Mouse (Mus musculus) kidney, postnatal 0 days (tissue): ENCODE data around the gene Cgn. TPM values are rescaled to one million over a fixed set of nuclear protein-coding genes. Genes with fewer than 3 reads are reported as not detected.
A peak's percentile ranks its signal among the peaks of the same experiment; 100 is the strongest.

Experiments
- ATAC-seq: fragments of 200-750 bp; cut with Nextera tagmentation; replicated peaks from 2 replicates; pipeline ENCODE4 v1.8.0; 2017; ENCODE audit warnings: low read depth, moderate number of reproducible peaks, moderate TSS enrichment, moderate library complexity; ENCODE audit not compliant: low FRiP score
- DNase-seq: peaks from one replicate; pipeline ENCODE4 v3.0.0-alpha.2; 2016; ENCODE audit warnings: low spot score
- H3K27ac ChIP-seq: fragments of 300-500 bp; sonication (generic); 2 replicates; pipeline ENCODE4 v1.5.1; 2014; ENCODE audit warnings: mild to moderate bottlenecking
- H3K27me3 ChIP-seq: fragments of 300-500 bp; sonication (generic); 2 replicates; pipeline ENCODE4 v1.6.1; 2014; ENCODE audit warnings: low read length, mixed read lengths; ENCODE audit not compliant: insufficient read depth
- H3K36me3 ChIP-seq: fragments of 300-500 bp; sonication (generic); 2 replicates; pipeline ENCODE4 v1.6.1; 2014; ENCODE audit warnings: low read length, mixed read lengths; ENCODE audit not compliant: insufficient read depth
- H3K4me1 ChIP-seq: fragments of 300-500 bp; sonication (generic); replicated peaks from 2 replicates; pipeline ENCODE4 v1.6.1; 2014; ENCODE audit warnings: antibody characterized with exemption, low read length, mixed read lengths; ENCODE audit not compliant: insufficient read depth
- H3K4me2 ChIP-seq: fragments of 300-500 bp; sonication (generic); 2 replicates; pipeline ENCODE4 v1.6.1; 2014; ENCODE audit warnings: mild to moderate bottlenecking, low read length, moderate library complexity, mixed read lengths
- H3K4me3 ChIP-seq: fragments of 300-500 bp; sonication (generic); replicated peaks from 2 replicates; pipeline ENCODE4 v1.5.1; 2014; ENCODE audit warnings: low read depth, low read length
- H3K9ac ChIP-seq: fragments of 300-500 bp; sonication (generic); 2 replicates; pipeline ENCODE4 v1.6.1; 2014; ENCODE audit warnings: low read depth, low read length
- H3K9me3 ChIP-seq: fragments of 300-500 bp; sonication (generic); replicated peaks from 2 replicates; pipeline ENCODE4 v1.6.1; 2016; ENCODE audit warnings: low read length, inconsistent platforms, mixed read lengths
- CTCF ChIP-seq: IDR thresholded peaks from 2 replicates; pipeline ENCODE4 v1.5.1; 2016; ENCODE audit warnings: antibody characterized with exemption, low read depth, mild to moderate bottlenecking, moderate library complexity
- WGBS: fragments of 180-500 bp; shearing (Covaris S2); extraction: QIAGEN DNeasy Blood & Tissue Kit; methylation state at CpG from one replicate; pipeline ENCODE4 v1.1.7; 2014; 5-methylcytosine and 5-hydroxymethylcytosine counted together
- polyA plus RNA-seq: library from polyadenylated mRNA; unstranded; fragments of >200 nt; fragmentation: Nextera tagmentation; extraction: Ambion mirVana; gene quantifications from 2 replicates; pipeline ENCODE4 v1.2.1, GENCODE M21; 2015

Cgn gene
- polyA plus RNA-seq, 1 experiment from 2014 or later, result 15.7 TPM

DNA sequence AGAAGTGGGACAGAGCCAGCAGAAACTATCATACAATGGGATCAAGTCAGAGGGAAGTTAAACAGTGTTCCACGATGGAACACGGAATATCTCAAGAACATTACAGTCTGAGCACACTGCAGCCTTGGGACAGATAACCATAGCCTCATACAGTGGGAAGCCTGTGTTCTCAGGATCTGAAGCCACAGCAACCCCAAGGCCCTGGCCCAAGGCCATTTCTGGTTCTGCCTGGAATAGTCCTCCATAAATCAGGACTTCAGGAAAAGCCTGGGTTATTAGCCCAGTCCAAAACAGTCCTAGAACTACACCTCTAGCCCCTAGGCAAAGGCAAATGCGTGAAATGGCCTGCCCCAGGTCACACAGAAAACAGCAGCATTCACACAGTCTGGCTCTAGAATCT, 27.4 kb upstream of the Cgn start:
- ATAC-seq, result no peak
- 68% methylated on average over 3 of the region's 3 CpGs for WGBS
- no peaks in the 10 kb centered on the region for H3K9me3 ChIP-seq
- H3K4me1 ChIP-seq, result no peaks in the 10 kb centered on the region
- H3K27me3 ChIP-seq, result no peaks in the 10 kb centered on the region
- no peak overlapping the region for H3K4me2 ChIP-seq
- no peaks in the 10 kb centered on the region for H3K36me3 ChIP-seq
- no peak overlapping the region for H3K9ac ChIP-seq
- no peak for DNase-seq
- no peak overlapping the region for H3K27ac ChIP-seq
- no peak overlapping the region for H3K4me3 ChIP-seq
- TF ChIP-seq CTCF, result no peak

DNA sequence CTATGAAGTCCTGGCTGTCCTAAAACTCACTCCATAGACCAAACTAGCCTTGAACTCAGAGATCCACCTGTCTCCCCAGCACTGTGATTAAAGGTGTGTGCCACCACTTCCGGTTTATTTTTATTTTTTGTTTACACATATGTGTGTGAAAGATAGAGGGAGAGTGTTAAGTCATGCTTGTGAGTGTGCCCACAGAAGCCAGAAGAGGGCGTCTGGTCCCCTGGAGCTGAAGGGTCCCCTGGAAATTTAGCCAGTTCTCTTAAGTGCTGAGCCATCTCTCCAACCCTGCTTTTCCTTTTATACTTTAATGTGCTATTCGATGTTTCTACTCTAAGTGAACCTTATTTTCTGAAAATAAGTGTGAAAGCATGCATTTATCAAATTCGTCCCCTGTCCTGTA, 25.3 kb upstream of the Cgn start:
- DNase-seq (peak; percentile 71), ATAC-seq (no peak)
- no peaks in the 10 kb centered on the region for H3K4me1 ChIP-seq
- H3K9ac ChIP-seq, result no peak overlapping the region
- 16% methylated on average over 4 of the region's 4 CpGs for WGBS
- H3K27me3 ChIP-seq, result no peaks in the 10 kb centered on the region
- H3K4me2 ChIP-seq, result no peak overlapping the region
- peak; percentile 75 for TF ChIP-seq CTCF
- H3K9me3 ChIP-seq, result no peaks in the 10 kb centered on the region
- no peak overlapping the region for H3K27ac ChIP-seq
- H3K36me3 ChIP-seq, result no peaks in the 10 kb centered on the region
- H3K4me3 ChIP-seq, result no peak overlapping the region

- 87% methylated on average over 1 of the region's 1 CpGs for WGBS
- Histone ChIP-seq H3K9me3 (no peaks in the 10 kb centered on the region), H3K4me1 (no peaks in the 10 kb centered on the region), H3K27me3 (no peaks in the 10 kb centered on the region), H3K4me3 (no peak overlapping the region), H3K9ac (no peak overlapping the region), H3K4me2 (no peak overlapping the region), H3K36me3 (no peaks in the 10 kb centered on the region), H3K27ac (no peak overlapping the region)
- ATAC-seq (no peak), DNase-seq (no peak)
- peak; percentile 58 for TF ChIP-seq CTCF
These were observed 22.0 kb upstream of the Cgn start for GRCm38 (mm10) chr3:94808296-94808695.

- 74% methylated on average over 4 of the region's 4 CpGs for WGBS
- H3K9ac ChIP-seq, result no peak overlapping the region
- no peak for TF ChIP-seq CTCF
These were observed 18.7 kb upstream of the Cgn start for GRCm38 (mm10) chr3:94804976-94805375.

DNA sequence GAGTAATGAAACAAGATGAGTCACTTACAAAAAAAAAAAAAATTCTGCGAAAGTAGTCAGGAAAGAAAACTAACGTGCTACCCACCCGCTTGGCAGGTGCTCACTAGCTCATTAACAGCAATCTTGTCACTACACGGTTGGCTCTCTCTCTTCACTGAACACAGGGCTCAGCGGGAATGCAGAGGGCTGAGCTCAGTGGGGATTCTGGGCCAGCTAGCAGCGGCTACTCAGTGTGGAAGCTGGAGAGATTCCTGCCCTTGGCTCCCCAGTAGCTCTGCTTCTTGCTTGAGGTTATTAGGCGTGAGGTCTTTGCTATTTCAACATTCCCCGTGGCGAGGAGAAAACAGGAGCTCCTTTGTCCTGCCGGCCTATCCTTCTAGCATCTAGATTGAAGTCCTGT, 17.9 kb upstream of the Cgn start:
- 17% methylated on average over 10 of the region's 10 CpGs for WGBS
- no peak for DNase-seq
- H3K4me2 ChIP-seq, result no peak overlapping the region
- H3K36me3 ChIP-seq, result no peaks in the 10 kb centered on the region
- no peak for TF ChIP-seq CTCF
- H3K9ac ChIP-seq, result no peak overlapping the region
- H3K9me3 ChIP-seq, result no peaks in the 10 kb centered on the region
- no peak overlapping the region for H3K4me3 ChIP-seq
- H3K27ac ChIP-seq, result no peak overlapping the region
- no peaks in the 10 kb centered on the region for H3K4me1 ChIP-seq
- ATAC-seq, result no peak
- H3K27me3 ChIP-seq, result no peaks in the 10 kb centered on the region

More at GRCm38 (mm10) chr3:94804976-94805375, 18.7 kb upstream of the Cgn start:
- no peaks in the 10 kb centered on the region for H3K4me1 ChIP-seq
- ATAC-seq (no peak), DNase-seq (no peak)
- H3K27ac ChIP-seq, result no peak overlapping the region
- no peaks in the 10 kb centered on the region for H3K9me3 ChIP-seq
- no peaks in the 10 kb centered on the region for H3K27me3 ChIP-seq
- H3K4me3 ChIP-seq, result no peak overlapping the region
- no peak overlapping the region for H3K4me2 ChIP-seq
- H3K36me3 ChIP-seq, result no peaks in the 10 kb centered on the region

DNA sequence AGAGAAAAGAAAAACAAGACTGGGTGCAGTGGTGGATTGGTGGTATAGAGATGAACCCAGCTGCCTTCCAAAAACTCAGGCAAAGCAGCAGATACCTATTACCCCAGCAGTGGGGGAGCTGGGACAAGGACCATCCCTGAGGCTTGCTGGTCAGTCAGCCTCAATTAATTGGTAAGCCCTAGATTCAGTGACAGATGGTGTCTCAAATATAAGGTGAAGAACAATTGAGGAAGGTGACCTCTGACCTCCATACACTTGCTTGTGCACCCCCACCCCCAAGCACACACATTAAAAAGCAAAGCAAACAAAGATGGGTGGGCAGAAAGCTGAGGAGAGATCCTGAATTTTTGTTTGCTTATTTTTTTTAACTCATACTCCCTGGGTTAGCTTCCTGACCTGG, 9.9 kb upstream of the Cgn start:
- Histone ChIP-seq H3K4me1 (no peaks in the 10 kb centered on the region), H3K9me3 (no peaks in the 10 kb centered on the region), H3K27me3 (no peaks in the 10 kb centered on the region), H3K27ac (no peak overlapping the region), H3K36me3 (no peaks in the 10 kb centered on the region), H3K9ac (no peak overlapping the region), H3K4me2 (no peak overlapping the region), H3K4me3 (no peak overlapping the region)
- ATAC-seq, result no peak
- TF ChIP-seq CTCF, result no peak
- no peak for DNase-seq

DNA sequence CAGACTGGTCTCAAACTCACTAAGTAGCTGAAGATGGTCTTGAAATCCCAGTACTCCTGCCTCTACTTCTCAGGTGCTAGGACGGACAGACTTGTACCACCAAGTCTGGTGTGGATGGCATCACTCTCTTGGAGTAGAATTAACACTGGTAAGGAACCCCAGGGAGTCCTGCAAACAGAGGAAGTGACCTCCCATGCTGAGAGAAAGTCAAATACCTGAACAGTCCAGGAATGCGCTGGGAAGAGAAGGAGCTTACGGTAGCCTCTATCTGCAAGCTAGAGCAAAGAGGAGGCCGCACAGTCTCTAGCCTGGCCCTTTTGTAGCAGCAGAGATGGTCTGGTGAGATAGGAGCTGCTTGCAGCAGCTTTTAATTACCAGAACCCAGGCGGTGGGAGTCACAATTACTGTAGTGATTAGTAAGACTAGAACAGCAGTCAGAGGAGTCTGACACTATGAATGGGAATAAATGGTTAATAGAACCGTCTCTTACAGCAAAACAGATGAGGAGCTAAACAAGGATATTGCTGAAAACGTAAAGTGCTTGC, 9.4 kb upstream of the Cgn start:
- Histone ChIP-seq H3K27ac (no peak overlapping the region), H3K36me3 (no peaks in the 10 kb centered on the region), H3K4me3 (no peak overlapping the region), H3K4me1 (no peaks in the 10 kb centered on the region), H3K27me3 (no peaks in the 10 kb centered on the region), H3K4me2 (no peak overlapping the region), H3K9ac (no peak overlapping the region), H3K9me3 (no peaks in the 10 kb centered on the region)
- ATAC-seq (no peak), DNase-seq (no peak)
- TF ChIP-seq CTCF, result no peak
- WGBS, result 62% methylated on average over 7 of the region's 7 CpGs
